Mouse (Mus musculus) embryonic facial prominence, embryonic 10.5 days (tissue): ENCODE measurements around the gene Gm11027. TPM values are rescaled to one million over a fixed set of nuclear protein-coding genes. Genes with fewer than 3 reads are reported as not detected.

ENCODE experiments used
- DNase-seq: peaks from one replicate; pipeline ENCODE4 v3.0.0-alpha.2; 2017; ENCODE audit warnings: low spot score
- H3K27ac ChIP-seq: fragments of 300-500 bp; sonication (generic); replicated peaks from 2 replicates; pipeline ENCODE4 v1.5.1; 2016; ENCODE audit warnings: mild to moderate bottlenecking
- H3K27me3 ChIP-seq: fragments of 300-500 bp; sonication (generic); replicated peaks from 2 replicates; pipeline ENCODE4 v1.6.1; 2016; ENCODE audit warnings: low read depth, mild to moderate bottlenecking; ENCODE audit not compliant: poor library complexity, severe bottlenecking
- H3K36me3 ChIP-seq: fragments of 300-500 bp; sonication (generic); replicated peaks from 2 replicates; pipeline ENCODE4 v1.6.1; 2016; ENCODE audit warnings: mild to moderate bottlenecking, moderate library complexity
- H3K4me1 ChIP-seq: fragments of 300-500 bp; sonication (generic); 2 replicates; pipeline ENCODE4 v1.6.1; 2016
- H3K4me3 ChIP-seq: fragments of 300-500 bp; sonication (generic); 2 replicates; pipeline ENCODE4 v1.5.1; 2016; ENCODE audit warnings: mild to moderate bottlenecking, moderate library complexity
- H3K9me3 ChIP-seq: fragments of 300-500 bp; sonication (generic); 2 replicates; pipeline ENCODE4 v1.6.1; 2016; ENCODE audit warnings: mild to moderate bottlenecking
- WGBS: fragments of 180-500 bp; shearing (Covaris S2); methylation state at CpG from one replicate; pipeline ENCODE4 v1.1.7; 2016; 5-methylcytosine and 5-hydroxymethylcytosine counted together
- polyA plus RNA-seq: library from polyadenylated mRNA; unstranded; fragments of >200 nt; fragmentation: Nextera tagmentation; extraction: Ambion mirVana; gene quantifications from 2 replicates; pipeline ENCODE4 v1.2.1, GENCODE M21; 2016

Gene Gm11027
- polyA plus RNA-seq, 1 experiment from 2014 or later: not detected

GRCm38 (mm10) chr12:116262555-116263341 is 12.4 kb upstream of the Gm11027 start, which contains the start of gene Wdr60:
Gene Wdr60, minus strand, starts transcription at chr12:116263022.
- Histone ChIP-seq H3K27ac (peak within 1 kb of the TSS; percentile 86), H3K27me3 (no peaks in the 10 kb centered on the region), H3K4me3 (peak within 1 kb of the TSS; percentile 66), H3K4me1 (0 out of 2 replicates have a peak, but pooled peaks cover 5% of the 10 kb centered on the region), H3K36me3 (no peaks in the 10 kb centered on the region), H3K9me3 (no peaks in the 10 kb centered on the region)
- peak; percentile 93 for DNase-seq
- 3% methylated on average over 47 of the region's 47 CpGs for WGBS

GRCm38 (mm10) chr12:116264756-116265155 is 10.4 kb upstream of the Gm11027 start:
- H3K36me3 ChIP-seq: no peaks in the 10 kb centered on the region
- DNase-seq: no peak
- 92% methylated on average over 2 of the region's 2 CpGs for WGBS
- H3K4me1 ChIP-seq: 0 out of 2 replicates have a peak, but pooled peaks cover 5% of the 10 kb centered on the region
- H3K9me3 ChIP-seq: no peaks in the 10 kb centered on the region
- no peaks in the 10 kb centered on the region for H3K27me3 ChIP-seq
- H3K27ac ChIP-seq: no peak overlapping the region
- H3K4me3 ChIP-seq: no peak overlapping the region

- Histone ChIP-seq H3K27me3 (no peaks in the 10 kb centered on the region), H3K9me3 (no peaks in the 10 kb centered on the region), H3K4me3 (no peak overlapping the region), H3K27ac (no peak overlapping the region), H3K36me3 (no peaks in the 10 kb centered on the region), H3K4me1 (0 out of 2 replicates have a peak, but pooled peaks cover 5% of the 10 kb centered on the region)
- DNase-seq: no peak
- 75% methylated on average over 2 of the region's 2 CpGs for WGBS
Measured at GRCm38 (mm10) chr12:116265275-116265674, 9.9 kb upstream of the Gm11027 start.

DNA sequence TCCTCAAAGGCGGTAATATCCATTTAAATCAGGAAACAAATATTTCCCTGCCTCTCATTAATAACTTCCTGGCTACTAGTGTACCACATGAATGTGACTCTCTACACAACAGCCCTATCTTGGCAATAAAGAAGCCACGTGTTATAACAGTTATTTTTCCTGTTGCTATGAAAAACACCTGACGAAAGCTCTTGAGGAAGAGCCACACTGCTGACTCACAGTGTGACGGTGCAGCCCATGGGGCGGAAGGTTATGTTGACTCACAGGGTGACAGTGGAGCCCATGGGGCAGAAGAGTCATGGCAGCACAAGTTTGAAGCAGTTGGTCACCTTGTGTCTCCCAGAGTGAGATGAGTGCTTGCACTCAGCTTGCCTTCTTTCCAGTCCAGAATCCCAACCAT is 5.7 kb upstream of the Gm11027 start:
- H3K27ac ChIP-seq: no peak overlapping the region
- WGBS: 84% methylated on average over 5 of the region's 5 CpGs

DNA sequence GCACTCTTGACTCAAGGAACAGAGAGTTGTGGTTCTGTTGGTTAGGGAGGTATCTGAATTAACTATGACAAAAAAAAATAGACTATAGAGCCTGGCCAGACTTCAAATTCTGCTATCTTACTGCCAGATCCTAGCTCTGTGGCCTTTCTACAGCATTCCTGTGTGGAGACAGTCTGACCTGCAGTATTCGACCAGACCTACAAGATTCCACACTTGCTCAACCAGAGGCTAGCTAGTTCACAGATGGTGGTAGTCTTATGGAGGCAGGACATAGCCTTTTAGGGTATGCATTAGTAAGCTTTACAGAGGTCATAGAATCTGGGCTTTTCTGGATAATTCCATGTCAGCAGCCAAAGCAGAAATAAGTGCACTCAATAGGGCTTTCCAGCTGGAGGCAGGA is 4.6 kb upstream of the Gm11027 start:
- DNase-seq: no peak
- H3K4me1 ChIP-seq: no peaks in the 10 kb centered on the region
- H3K27ac ChIP-seq: no peak overlapping the region
- H3K4me3 ChIP-seq: no peak overlapping the region
- no peaks in the 10 kb centered on the region for H3K36me3 ChIP-seq
- 80% methylated on average over 1 of the region's 1 CpGs for WGBS
- no peaks in the 10 kb centered on the region for H3K9me3 ChIP-seq
- no peaks in the 10 kb centered on the region for H3K27me3 ChIP-seq

More for the DNA sequence above, 5.7 kb upstream of the Gm11027 start:
- DNase-seq: no peak
- no peaks in the 10 kb centered on the region for H3K9me3 ChIP-seq
- H3K4me3 ChIP-seq: no peak overlapping the region
- H3K4me1 ChIP-seq: no peaks in the 10 kb centered on the region
- no peaks in the 10 kb centered on the region for H3K27me3 ChIP-seq
- no peaks in the 10 kb centered on the region for H3K36me3 ChIP-seq

GRCm38 (mm10) chr12:116271071-116271470 is 4.1 kb upstream of the Gm11027 start:
- Histone ChIP-seq H3K9me3 (no peaks in the 10 kb centered on the region), H3K27me3 (no peaks in the 10 kb centered on the region), H3K27ac (no peak overlapping the region), H3K4me3 (no peak overlapping the region), H3K36me3 (no peaks in the 10 kb centered on the region), H3K4me1 (no peaks in the 10 kb centered on the region)
- DNase-seq: no peak
- WGBS: 93% methylated on average over 2 of the region's 2 CpGs

DNA sequence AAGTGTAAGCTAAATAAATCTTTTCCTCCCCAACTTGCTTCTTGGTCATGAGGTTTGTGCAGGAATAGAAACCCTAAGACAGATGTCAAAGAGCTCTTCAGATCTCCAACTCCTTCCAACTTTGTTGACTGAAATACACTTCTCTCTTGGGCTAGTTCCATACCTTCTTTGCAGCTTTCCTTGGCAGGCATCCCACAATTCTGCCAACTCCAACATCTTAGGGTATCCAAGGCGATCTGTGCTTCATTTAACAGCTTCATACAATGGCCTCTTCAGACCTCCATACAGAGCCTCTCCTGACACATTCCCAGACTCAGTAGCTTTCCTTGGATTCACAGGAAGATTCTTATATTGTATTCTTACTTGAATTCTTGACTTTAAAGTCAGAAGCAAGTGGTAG is 1.5 kb upstream of the Gm11027 start:
- Histone ChIP-seq H3K4me1 (no peaks in the 10 kb centered on the region), H3K27me3 (no peaks in the 10 kb centered on the region), H3K27ac (no peak overlapping the region), H3K9me3 (no peaks in the 10 kb centered on the region), H3K4me3 (no peak overlapping the region), H3K36me3 (no peaks in the 10 kb centered on the region)
- 62% methylated on average over 1 of the region's 1 CpGs for WGBS
- DNase-seq: no peak

DNA sequence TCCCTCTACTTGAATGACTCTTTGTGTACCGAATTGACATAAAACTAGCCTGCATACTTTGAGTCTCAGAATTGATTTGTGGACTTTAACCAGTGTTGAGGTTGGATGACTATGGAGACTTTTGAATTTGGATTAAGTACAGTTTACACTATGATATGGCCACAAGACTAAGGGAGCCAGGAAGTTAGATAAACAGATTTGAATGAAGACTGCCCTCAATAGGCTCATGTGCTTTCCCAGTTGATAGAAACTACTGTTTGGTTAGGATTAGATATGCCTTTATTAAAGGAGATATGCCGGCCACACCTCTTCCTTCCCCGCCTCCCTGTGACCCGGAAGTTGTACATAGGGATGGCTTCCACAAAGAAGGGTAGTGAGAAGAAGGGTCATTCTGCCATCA is 445 bp downstream of the Gm11027 start:
- DNase-seq: no peak

DNA sequence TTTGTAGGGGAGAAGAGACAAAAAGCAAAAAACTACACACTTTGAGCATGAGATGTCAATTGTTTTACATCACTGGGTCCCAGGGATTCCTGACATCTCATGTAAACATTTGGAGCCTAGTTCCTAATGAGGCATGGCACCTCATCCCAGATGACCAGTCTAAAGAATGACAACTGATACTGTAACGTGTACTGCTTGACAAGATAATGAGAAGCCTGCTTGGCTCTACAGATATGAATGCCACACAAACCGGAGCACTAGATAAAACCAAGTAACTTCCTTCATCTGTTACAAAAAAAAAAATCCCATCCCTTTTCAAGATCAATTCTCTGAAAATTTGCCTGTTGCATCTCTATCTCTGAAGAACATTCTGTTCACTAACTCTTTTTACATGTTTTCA is 1.8 kb downstream of the Gm11027 start:
- no peak overlapping the region for H3K4me3 ChIP-seq
- H3K36me3 ChIP-seq: no peaks in the 10 kb centered on the region
- no peak overlapping the region for H3K27ac ChIP-seq
- no peaks in the 10 kb centered on the region for H3K9me3 ChIP-seq
- no peaks in the 10 kb centered on the region for H3K27me3 ChIP-seq
- 73% methylated on average over 2 of the region's 2 CpGs for WGBS
- DNase-seq: no peak
- H3K4me1 ChIP-seq: peaks cover 8% of the 10 kb centered on the region

More for the DNA sequence above, 445 bp downstream of the Gm11027 start:
- 85% methylated on average over 4 of the region's 4 CpGs for WGBS
- Histone ChIP-seq H3K4me3 (no peak overlapping the region), H3K4me1 (peaks cover 5% of the 10 kb centered on the region), H3K27ac (no peak overlapping the region), H3K27me3 (no peaks in the 10 kb centered on the region), H3K36me3 (no peaks in the 10 kb centered on the region), H3K9me3 (no peaks in the 10 kb centered on the region)

DNA sequence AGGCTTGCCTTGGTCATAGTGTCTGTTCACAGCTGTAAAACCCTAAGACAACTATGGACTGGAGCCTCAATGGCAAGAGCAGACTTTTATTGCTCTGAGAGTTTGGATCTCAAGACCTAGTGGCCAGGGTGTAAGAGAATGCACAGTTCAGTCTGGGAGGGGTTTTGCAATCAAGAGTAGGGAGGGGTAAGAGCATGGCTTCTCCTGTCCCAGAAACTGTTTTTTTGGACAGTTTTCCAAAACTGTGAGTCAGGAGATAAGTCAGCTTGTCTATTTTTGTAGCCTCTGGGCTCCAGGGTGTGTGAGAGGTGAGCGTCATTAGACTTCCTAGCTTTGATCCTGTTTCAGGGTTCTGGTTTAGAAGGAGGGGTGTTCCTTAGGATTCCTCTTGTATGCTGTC is 3.4 kb downstream of the Gm11027 start:
- Histone ChIP-seq H3K9me3 (no peaks in the 10 kb centered on the region), H3K4me1 (peaks cover 12% of the 10 kb centered on the region), H3K36me3 (no peaks in the 10 kb centered on the region), H3K27ac (no peak overlapping the region), H3K4me3 (no peak overlapping the region), H3K27me3 (no peaks in the 10 kb centered on the region)
- WGBS: 92% methylated on average over 1 of the region's 1 CpGs
- no peak for DNase-seq

- no peaks in the 10 kb centered on the region for H3K36me3 ChIP-seq
- DNase-seq: no peak
- WGBS: 94% methylated on average over 2 of the region's 2 CpGs
- no peaks in the 10 kb centered on the region for H3K9me3 ChIP-seq
- no peak overlapping the region for H3K27ac ChIP-seq
- no peak overlapping the region for H3K4me3 ChIP-seq
- H3K4me1 ChIP-seq: peaks cover 12% of the 10 kb centered on the region
- no peaks in the 10 kb centered on the region for H3K27me3 ChIP-seq
Measured at GRCm38 (mm10) chr12:116279181-116279580, 4.0 kb downstream of the Gm11027 start.

DNA sequence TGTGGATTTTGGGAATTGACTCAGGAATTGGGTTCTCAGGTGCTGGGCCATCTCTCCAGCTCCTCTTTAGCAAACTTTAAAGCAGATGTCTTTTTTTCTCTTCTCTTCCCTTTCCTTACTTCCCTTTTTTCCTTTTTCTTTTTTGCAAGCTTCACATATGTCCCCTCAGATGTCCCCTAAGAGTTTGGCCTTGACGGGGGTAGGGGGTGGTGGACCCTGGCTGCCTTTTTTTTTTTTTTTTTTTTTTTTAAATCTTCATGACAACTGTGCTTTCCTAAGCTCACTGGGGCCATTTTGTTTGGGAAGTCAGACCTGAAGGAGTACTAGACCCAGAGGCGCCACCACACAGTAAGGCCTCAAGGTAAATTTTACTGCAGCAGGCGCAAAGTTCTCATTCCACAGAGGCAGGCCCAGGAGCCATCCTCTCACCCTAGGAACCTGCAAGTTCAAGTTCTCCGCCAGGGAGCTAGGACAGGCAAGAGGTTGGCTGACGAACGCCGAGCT is 5.0 kb downstream of the Gm11027 start:
- DNase-seq: no peak
- 1% methylated on average over 7 of the region's 7 CpGs for WGBS
- Histone ChIP-seq H3K9me3 (no peaks in the 10 kb centered on the region), H3K4me3 (peak overlapping the region; percentile 95), H3K36me3 (no peaks in the 10 kb centered on the region), H3K27ac (peak overlapping the region; percentile 94), H3K27me3 (no peaks in the 10 kb centered on the region), H3K4me1 (peaks cover 12% of the 10 kb centered on the region)
